Mouse (Mus musculus) ES-Bruce4 (cell line): Measurements from ENCODE around the gene Szrd1. TPM values are rescaled to one million over a fixed set of nuclear protein-coding genes. Genes with fewer than 3 reads are reported as not detected.

Source experiments
- H3K27ac ChIP-seq: 2 replicates; pipeline ENCODE4 v1.5.1; 2012; ENCODE audit warnings: low read length, inconsistent platforms; ENCODE audit not compliant: insufficient read depth
- H3K27me3 ChIP-seq: 2 replicates; pipeline ENCODE4 v1.6.1; 2012; ENCODE audit warnings: mild to moderate bottlenecking, low read length, inconsistent platforms; ENCODE audit not compliant: control insufficient read depth, poor library complexity, insufficient read depth, severe bottlenecking
- H3K36me3 ChIP-seq: 2 replicates; pipeline ENCODE4 v1.6.1; 2012; ENCODE audit warnings: inconsistent platforms, mild to moderate bottlenecking, low read length, moderate library complexity; ENCODE audit not compliant: control insufficient read depth, poor library complexity, insufficient read depth, severe bottlenecking
- H3K4me1 ChIP-seq: one replicate; pipeline ENCODE4 v1.8.1; 2011; ENCODE audit warnings: low read length; ENCODE audit not compliant: control insufficient read depth, insufficient read depth
- H3K4me3 ChIP-seq: 2 replicates; pipeline ENCODE4 v1.5.1; 2011; ENCODE audit warnings: low read depth, mild to moderate bottlenecking, low read length
- H3K9ac ChIP-seq: 2 replicates; pipeline ENCODE4 v1.6.1; 2012; ENCODE audit warnings: low read depth, mild to moderate bottlenecking, inconsistent platforms; ENCODE audit not compliant: poor library complexity, severe bottlenecking
- H3K9me3 ChIP-seq: replicated peaks from 2 replicates; pipeline ENCODE4 v1.6.1; 2012; ENCODE audit warnings: mild to moderate bottlenecking, low read length, inconsistent platforms; ENCODE audit not compliant: control insufficient read depth, poor library complexity, insufficient read depth, severe bottlenecking
- CTCF ChIP-seq: IDR thresholded peaks from one replicate; pipeline ENCODE4 v1.8.1; 2011; ENCODE audit warnings: low read depth, low read length
- EP300 ChIP-seq: IDR thresholded peaks from 2 replicates; pipeline ENCODE4 v1.6.1; 2011; ENCODE audit warnings: low read depth, low read length; ENCODE audit not compliant: insufficient read depth
- POLR2A ChIP-seq: IDR thresholded peaks from one replicate; pipeline ENCODE4 v1.8.1; 2011; ENCODE audit warnings: low read length; ENCODE audit not compliant: insufficient read depth
- polyA plus RNA-seq: library from polyadenylated mRNA; stranded (reverse); fragments of >200 nt; gene quantifications from 2 replicates; pipeline ENCODE4 v1.2.4, GENCODE M21; 2011; ENCODE audit warnings: low read depth; ENCODE audit not compliant: missing spikeins, insufficient read depth, insufficient read length

The Szrd1 gene
- polyA plus RNA-seq, 1 experiment: 122 TPM

DNA sequence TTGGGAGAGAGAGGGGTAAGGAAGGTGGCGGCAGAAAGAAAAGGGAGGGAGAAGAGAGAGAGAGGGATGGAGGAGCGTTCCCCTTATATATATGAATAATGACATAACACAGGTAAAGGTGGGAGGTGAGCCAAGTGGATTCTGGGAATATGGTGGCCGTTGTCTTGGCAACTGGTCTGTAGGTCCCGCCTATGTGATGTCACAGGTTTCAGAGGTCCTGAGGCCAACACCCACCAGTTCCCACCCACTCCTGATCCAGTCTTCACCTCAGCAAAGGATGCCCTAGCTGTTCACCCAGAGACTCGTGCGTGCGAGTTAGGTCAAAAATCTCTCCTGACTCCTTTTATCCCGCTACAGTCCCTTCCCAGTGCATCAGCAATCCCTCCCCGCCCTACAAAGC, 38.3 kb downstream of the Szrd1 start:
- no peak overlapping the region for H3K27ac ChIP-seq
- no peaks in the 10 kb centered on the region for H3K36me3 ChIP-seq
- TF ChIP-seq EP300 (no peak), CTCF (no peak), POLR2A (no peak)
- peaks cover 2% of the 10 kb centered on the region for H3K4me1 ChIP-seq
- H3K9ac ChIP-seq: no peak overlapping the region
- H3K4me3 ChIP-seq: peak overlapping the region; percentile 22; the same call in 1 of the 2 replicates
- H3K9me3 ChIP-seq: no peaks in the 10 kb centered on the region
- H3K27me3 ChIP-seq: no peaks in the 10 kb centered on the region

DNA sequence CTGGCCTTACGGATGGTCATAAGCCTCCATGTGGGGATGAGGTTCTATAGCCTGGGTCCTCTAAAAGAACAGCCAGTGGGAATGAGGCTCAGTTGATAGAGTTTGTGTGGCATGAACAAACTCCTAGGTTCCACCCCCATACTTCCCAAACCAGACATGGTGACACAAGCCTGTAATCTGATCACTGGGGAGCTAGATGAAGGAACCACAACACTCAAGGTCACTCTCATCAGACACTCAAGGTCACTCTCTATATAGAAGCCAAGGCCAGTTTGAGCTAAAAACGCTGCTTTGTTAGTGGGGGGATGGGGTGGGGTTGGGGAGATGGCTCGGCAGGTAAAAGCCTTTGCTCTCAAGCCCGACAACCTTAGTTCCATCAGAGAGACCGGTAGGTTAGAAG, 39.6 kb downstream of the Szrd1 start:
- H3K36me3 ChIP-seq: no peaks in the 10 kb centered on the region
- H3K4me3 ChIP-seq: no peak overlapping the region
- no peak overlapping the region for H3K27ac ChIP-seq
- no peak overlapping the region for H3K9ac ChIP-seq
- TF ChIP-seq POLR2A (no peak), CTCF (no peak), EP300 (no peak)
- peaks cover 3% of the 10 kb centered on the region for H3K4me1 ChIP-seq
- no peaks in the 10 kb centered on the region for H3K9me3 ChIP-seq
- H3K27me3 ChIP-seq: no peaks in the 10 kb centered on the region

DNA sequence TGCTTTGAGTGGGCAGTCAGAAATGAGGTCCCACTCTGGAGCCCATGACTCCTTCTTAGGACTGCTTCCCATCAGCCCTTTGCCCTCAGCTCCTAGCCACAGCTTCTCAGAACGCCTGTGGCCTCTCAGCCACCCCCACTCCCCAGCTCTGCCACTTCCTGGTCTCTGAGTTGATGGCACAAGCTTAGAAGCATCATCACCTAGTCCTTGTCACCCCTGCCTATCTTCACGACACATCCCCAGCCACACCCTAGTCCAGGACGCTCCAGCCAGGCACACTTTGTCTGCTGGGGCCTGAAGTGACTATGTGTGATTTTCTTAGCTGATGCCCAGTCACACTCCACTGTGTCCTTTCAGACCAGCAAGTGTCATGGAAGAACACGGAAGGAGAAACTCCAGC, 40.6 kb downstream of the Szrd1 start:
- Histone ChIP-seq H3K9me3 (no peaks in the 10 kb centered on the region), H3K9ac (no peak overlapping the region), H3K27me3 (no peaks in the 10 kb centered on the region), H3K27ac (no peak overlapping the region), H3K4me1 (peaks cover 3% of the 10 kb centered on the region), H3K36me3 (no peaks in the 10 kb centered on the region), H3K4me3 (no peak overlapping the region)
- no peak for TF ChIP-seq EP300

DNA sequence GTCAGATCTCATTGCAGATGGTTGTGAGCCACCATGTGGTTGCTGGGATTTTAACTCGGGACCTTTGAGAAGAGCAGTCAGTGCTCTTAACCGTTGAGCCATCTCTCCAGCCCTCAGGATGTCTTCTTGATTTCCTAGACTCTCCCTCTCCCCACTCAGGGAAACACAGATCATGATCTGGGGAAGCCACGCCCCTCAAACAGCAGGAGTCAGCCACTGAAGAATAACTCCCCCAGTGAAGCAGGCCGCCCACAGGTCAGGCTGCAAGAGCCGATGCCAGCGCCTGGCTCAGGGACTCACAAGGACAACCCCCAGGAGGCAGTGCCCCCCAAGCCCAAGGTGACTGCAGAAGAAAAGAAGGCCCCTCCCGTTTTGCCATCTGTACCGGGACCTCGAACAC, 42.9 kb downstream of the Szrd1 start:
- Histone ChIP-seq H3K9me3 (no peaks in the 10 kb centered on the region), H3K4me1 (peaks cover 3% of the 10 kb centered on the region), H3K9ac (no peak overlapping the region), H3K4me3 (no peak overlapping the region), H3K36me3 (no peaks in the 10 kb centered on the region), H3K27me3 (no peaks in the 10 kb centered on the region), H3K27ac (no peak overlapping the region)
- no peak for TF ChIP-seq EP300
- TF ChIP-seq CTCF: no peak
- no peak for TF ChIP-seq POLR2A

DNA sequence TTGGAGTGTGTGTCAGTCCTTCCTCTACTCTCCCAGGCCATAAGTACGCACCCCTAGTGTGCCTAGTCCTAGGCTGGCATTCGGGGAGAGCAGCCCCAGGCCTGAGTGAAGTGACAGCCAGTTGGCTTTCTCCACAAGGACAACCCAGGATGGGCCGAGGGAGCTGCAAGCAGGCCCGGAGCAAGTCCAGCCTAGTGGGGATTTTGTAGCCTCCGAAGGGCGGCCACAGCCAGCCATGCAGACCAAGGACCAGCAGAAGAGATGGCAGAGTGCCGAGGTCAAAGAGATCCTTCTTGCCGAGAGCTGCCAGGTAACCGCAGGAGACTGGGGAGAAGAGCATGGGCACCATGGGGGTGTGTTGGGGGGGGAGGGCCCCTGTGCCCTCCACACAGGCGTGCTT, 44.6 kb downstream of the Szrd1 start:
- peak overlapping the region; percentile 12; the same call in 1 of the 2 replicates for H3K4me3 ChIP-seq
- H3K9me3 ChIP-seq: no peaks in the 10 kb centered on the region
- H3K9ac ChIP-seq: no peak overlapping the region
- H3K27ac ChIP-seq: no peak overlapping the region
- H3K4me1 ChIP-seq: peaks cover 2% of the 10 kb centered on the region
- H3K36me3 ChIP-seq: no peaks in the 10 kb centered on the region
- H3K27me3 ChIP-seq: no peaks in the 10 kb centered on the region
- no peak for TF ChIP-seq POLR2A

DNA sequence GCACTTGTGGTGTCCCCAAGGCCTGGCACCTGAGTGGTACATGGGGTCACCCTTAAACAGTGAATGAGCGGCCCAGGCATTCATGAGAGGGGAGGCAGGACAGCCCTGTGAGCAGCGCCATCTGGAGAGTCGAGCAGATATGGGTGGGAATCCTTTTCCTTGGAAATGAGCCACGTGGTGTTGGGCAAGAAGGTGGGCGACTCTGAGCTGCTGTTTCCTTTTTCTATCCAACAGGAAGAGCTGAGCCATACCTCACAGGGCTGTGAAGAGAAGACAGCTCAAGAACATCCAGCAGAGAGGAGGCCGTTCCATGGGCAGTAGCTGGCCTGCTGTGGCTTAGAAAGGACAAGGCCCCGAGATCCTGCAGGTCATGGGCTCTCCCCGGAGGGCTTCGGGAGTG, 50.9 kb downstream of the Szrd1 start:
- H3K9me3 ChIP-seq: no peaks in the 10 kb centered on the region
- no peaks in the 10 kb centered on the region for H3K4me1 ChIP-seq
- H3K36me3 ChIP-seq: no peaks in the 10 kb centered on the region
- H3K27ac ChIP-seq: no peak overlapping the region
- no peak overlapping the region for H3K9ac ChIP-seq
- H3K4me3 ChIP-seq: no peak overlapping the region
- H3K27me3 ChIP-seq: no peaks in the 10 kb centered on the region
- TF ChIP-seq POLR2A: no peak
- no peak for TF ChIP-seq EP300
- TF ChIP-seq CTCF: no peak

DNA sequence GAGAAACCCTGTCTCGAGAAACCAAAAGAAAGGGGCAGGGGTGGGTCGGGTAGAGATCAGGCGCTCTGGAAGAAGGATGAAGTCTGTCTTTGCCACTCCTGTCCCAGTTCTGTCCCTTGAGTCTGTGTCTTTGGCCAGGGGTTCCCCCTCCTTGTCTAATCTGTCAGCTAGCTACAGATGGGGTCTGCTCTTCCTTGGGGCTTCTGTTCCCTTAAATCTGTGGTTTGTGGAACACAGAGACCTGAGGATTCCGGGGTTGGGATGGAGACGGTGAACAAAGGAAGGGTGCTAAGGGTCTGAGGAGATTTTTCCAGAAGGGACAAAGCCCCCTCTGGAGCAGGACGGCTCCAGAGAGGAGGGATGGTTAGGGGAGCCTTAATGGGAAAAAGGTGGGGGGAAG, 51.5 kb downstream of the Szrd1 start, which contains the start of gene Spata21:
Spata21 (plus strand) TSS at position 301 of the 400 bp plus-strand sequence.
- Histone ChIP-seq H3K9me3 (no peaks in the 10 kb centered on the region), H3K9ac (no peak within 1 kb of the TSS), H3K27me3 (no peaks in the 10 kb centered on the region), H3K4me1 (no peaks in the 10 kb centered on the region), H3K27ac (no peak within 1 kb of the TSS), H3K4me3 (no peak within 1 kb of the TSS), H3K36me3 (no peaks in the 10 kb centered on the region)
- TF ChIP-seq POLR2A: no peak
- no peak for TF ChIP-seq EP300
- no peak for TF ChIP-seq CTCF
